Mouse (Mus musculus) lung, adult 2 months (tissue): ENCODE measurements around the gene Prrx1.

Experiments
- CTCF ChIP-seq: fragments of 200-500 bp; IDR thresholded peaks from 2 replicates; pipeline ENCODE4 v1.5.1; 2011; ENCODE audit warnings: mild to moderate bottlenecking, low read length, control low read depth; ENCODE audit not compliant: insufficient read depth
- POLR2A ChIP-seq: fragments of 200-500 bp; IDR thresholded peaks from 2 replicates; pipeline ENCODE4 v1.6.1; 2011; ENCODE audit warnings: low read depth, mild to moderate bottlenecking, control low read depth, low read length, borderline replicate concordance; ENCODE audit errors: extremely low read depth

- TF ChIP-seq CTCF (no peak), POLR2A (no peak)
Measured at GRCm38 (mm10) chr1:163362202-163362601, 48.7 kb upstream of the Prrx1 start.
